Mouse (Mus musculus) small intestine, adult 2 months (tissue): ENCODE measurements around the gene Mrpl51. TPM values are rescaled to one million over a fixed set of nuclear protein-coding genes. Genes with fewer than 3 reads are reported as not detected.

Experiments
- H3K27ac ChIP-seq: fragments of 200-500 bp; 2 replicates; pipeline ENCODE4 v1.5.1; 2012; ENCODE audit warnings: low read depth, low read length, control low read depth, inconsistent platforms; ENCODE audit not compliant: insufficient read depth
- H3K27me3 ChIP-seq: fragments of 200-500 bp; 2 replicates; pipeline ENCODE4 v1.6.1; 2012; ENCODE audit warnings: mild to moderate bottlenecking, moderate library complexity, low read length, inconsistent platforms; ENCODE audit not compliant: control insufficient read depth, insufficient read depth
- H3K36me3 ChIP-seq: fragments of 200-500 bp; 2 replicates; pipeline ENCODE4 v1.6.1; 2012; ENCODE audit warnings: mild to moderate bottlenecking, low read length, control low read depth, inconsistent platforms; ENCODE audit not compliant: control insufficient read depth, insufficient read depth
- H3K4me1 ChIP-seq: fragments of 200-500 bp; 2 replicates; pipeline ENCODE4 v1.6.1; 2012; ENCODE audit warnings: low read length, inconsistent platforms, mixed read lengths; ENCODE audit not compliant: control insufficient read depth, insufficient read depth, insufficient read length
- H3K4me3 ChIP-seq: fragments of 200-500 bp; 2 replicates; pipeline ENCODE4 v1.5.1; 2012; ENCODE audit warnings: low read depth, mild to moderate bottlenecking, control low read depth, inconsistent platforms, low read length, moderate library complexity
- CTCF ChIP-seq: fragments of 200-500 bp; IDR thresholded peaks from 2 replicates; pipeline ENCODE4 v1.5.1; 2012; ENCODE audit warnings: low read depth, mild to moderate bottlenecking, control low read depth, inconsistent platforms, low read length, moderate library complexity, mixed read lengths; ENCODE audit not compliant: insufficient replicate concordance, insufficient read length; ENCODE audit errors: extremely low read depth
- POLR2A ChIP-seq: fragments of 200-500 bp; IDR thresholded peaks from 2 replicates; pipeline ENCODE4 v1.6.1; 2012; ENCODE audit warnings: low read depth, mild to moderate bottlenecking, control low read depth, inconsistent platforms, low read length, moderate library complexity
- WGBS: fragments of 180-500 bp; shearing (Covaris S2); methylation state at CpG from one replicate; pipeline ENCODE4 v1.1.7; 2018; 5-methylcytosine and 5-hydroxymethylcytosine counted together
- polyA plus RNA-seq: library from polyadenylated mRNA; depleted of rRNA; stranded (reverse); fragments of >200 nt; gene quantifications from 2 replicates; pipeline ENCODE4 v1.2.3, GENCODE M21; 2012

Mrpl51 gene
- polyA plus RNA-seq, 1 experiment, result 62.7 TPM

- 49% methylated on average over 2 of the region's 2 CpGs for WGBS
- Histone ChIP-seq H3K4me3 (no peak overlapping the region), H3K4me1 (peaks cover under 1% of the 10 kb centered on the region; the same call in 1 of the 2 replicates), H3K27me3 (no peaks in the 10 kb centered on the region), H3K36me3 (peaks cover 56% of the 10 kb centered on the region), H3K27ac (no peak overlapping the region)
- TF ChIP-seq CTCF (no peak), POLR2A (no peak)
These were observed 19.1 kb upstream of the Mrpl51 start for GRCm38 (mm10) chr6:125172474-125172873.

DNA sequence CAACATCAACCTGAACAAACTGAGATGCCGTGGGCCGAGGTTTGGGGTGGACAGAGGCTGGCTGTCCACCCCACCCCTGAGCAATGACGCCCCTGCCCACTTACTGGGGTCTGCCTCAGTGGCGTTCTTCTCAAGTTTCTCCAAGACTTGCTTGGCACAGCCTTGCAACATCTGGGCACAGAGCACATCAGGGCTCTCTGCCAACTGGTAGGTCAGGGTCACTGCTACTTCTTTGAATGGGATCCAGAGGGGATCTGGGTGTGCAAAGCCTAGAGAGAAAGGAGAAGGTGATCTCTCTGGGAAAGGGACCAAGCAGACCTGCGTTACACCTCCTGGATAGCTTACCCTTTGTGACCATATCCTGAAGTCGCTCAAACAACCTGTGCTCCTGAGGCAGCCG is 18.3 kb upstream of the Mrpl51 start:
- Histone ChIP-seq H3K4me1 (no peaks in the 10 kb centered on the region), H3K36me3 (peaks cover 62% of the 10 kb centered on the region), H3K27ac (no peak overlapping the region), H3K27me3 (no peaks in the 10 kb centered on the region), H3K4me3 (no peak overlapping the region)
- 92% methylated on average over 7 of the region's 7 CpGs for WGBS
- TF ChIP-seq POLR2A (no peak), CTCF (no peak)

DNA sequence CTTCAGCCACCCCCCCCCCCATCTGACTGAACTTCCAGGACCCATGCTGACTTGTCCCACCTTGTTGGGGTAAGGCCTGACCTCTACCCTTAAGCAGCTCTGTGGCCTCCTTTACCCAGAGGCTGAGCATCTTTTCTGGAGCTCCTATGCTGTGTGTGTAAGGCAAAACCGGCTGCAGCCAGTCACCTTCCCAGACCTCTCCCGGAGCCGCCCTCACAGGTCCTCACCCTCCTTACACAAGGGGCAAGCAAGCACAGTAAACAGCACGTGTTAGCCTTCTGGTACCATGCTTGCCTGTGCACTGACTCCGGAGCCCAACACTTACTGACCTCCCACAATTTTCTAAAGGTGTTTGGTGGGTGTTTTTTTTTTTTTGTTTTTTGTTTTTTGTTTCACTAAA is 16.1 kb upstream of the Mrpl51 start:
- 96% methylated on average over 5 of the region's 5 CpGs for WGBS
- no peaks in the 10 kb centered on the region for H3K27me3 ChIP-seq
- H3K27ac ChIP-seq, result no peak overlapping the region
- H3K4me1 ChIP-seq, result no peaks in the 10 kb centered on the region
- H3K36me3 ChIP-seq, result peaks cover 59% of the 10 kb centered on the region
- TF ChIP-seq POLR2A (no peak), CTCF (no peak)
- H3K4me3 ChIP-seq, result no peak overlapping the region

GRCm38 (mm10) chr6:125179601-125180000 is 12.0 kb upstream of the Mrpl51 start:
- Histone ChIP-seq H3K36me3 (peaks cover 49% of the 10 kb centered on the region), H3K4me3 (no peak overlapping the region), H3K27ac (no peak overlapping the region), H3K27me3 (no peaks in the 10 kb centered on the region), H3K4me1 (no peaks in the 10 kb centered on the region)
- 92% methylated on average over 7 of the region's 7 CpGs for WGBS
- TF ChIP-seq POLR2A, result no peak
- TF ChIP-seq CTCF, result no peak

GRCm38 (mm10) chr6:125182133-125182532 is 9.5 kb upstream of the Mrpl51 start:
- WGBS, result 79% methylated on average over 5 of the region's 5 CpGs
- Histone ChIP-seq H3K36me3 (peaks cover 51% of the 10 kb centered on the region), H3K4me3 (no peak overlapping the region), H3K27ac (no peak overlapping the region), H3K4me1 (no peaks in the 10 kb centered on the region), H3K27me3 (no peaks in the 10 kb centered on the region)
- TF ChIP-seq POLR2A, result no peak
- TF ChIP-seq CTCF, result no peak

GRCm38 (mm10) chr6:125186203-125186602 is 5.4 kb upstream of the Mrpl51 start:
- Histone ChIP-seq H3K36me3 (peaks cover 36% of the 10 kb centered on the region), H3K27me3 (no peaks in the 10 kb centered on the region), H3K27ac (no peak overlapping the region), H3K4me3 (no peak overlapping the region), H3K4me1 (no peaks in the 10 kb centered on the region)
- no peak for TF ChIP-seq POLR2A
- no peak for TF ChIP-seq CTCF
- 93% methylated on average over 10 of the region's 10 CpGs for WGBS

GRCm38 (mm10) chr6:125190816-125191215 is 785 bp upstream of the Mrpl51 start:
- Histone ChIP-seq H3K36me3 (peaks cover 27% of the 10 kb centered on the region), H3K4me3 (no peak overlapping the region; the same call in 1 of the 2 replicates)

More at GRCm38 (mm10) chr6:125190816-125191215, 785 bp upstream of the Mrpl51 start:
- peaks cover 3% of the 10 kb centered on the region; the same call in 1 of the 2 replicates for H3K4me1 ChIP-seq
- no peak for TF ChIP-seq POLR2A
- TF ChIP-seq CTCF, result no peak
- H3K27ac ChIP-seq, result peak overlapping the region; percentile 19; the same call in 1 of the 2 replicates
- H3K27me3 ChIP-seq, result no peaks in the 10 kb centered on the region
